Mouse (Mus musculus) embryo, embryonic 11.5 days (tissue): ENCODE measurements around the gene G3bp2.

Experiments used
- DNase-seq: peaks from one replicate; pipeline ENCODE4 v3.0.0-alpha.2; 2012; ENCODE audit warnings: low read depth, low spot score

G3bp2 gene

DNA sequence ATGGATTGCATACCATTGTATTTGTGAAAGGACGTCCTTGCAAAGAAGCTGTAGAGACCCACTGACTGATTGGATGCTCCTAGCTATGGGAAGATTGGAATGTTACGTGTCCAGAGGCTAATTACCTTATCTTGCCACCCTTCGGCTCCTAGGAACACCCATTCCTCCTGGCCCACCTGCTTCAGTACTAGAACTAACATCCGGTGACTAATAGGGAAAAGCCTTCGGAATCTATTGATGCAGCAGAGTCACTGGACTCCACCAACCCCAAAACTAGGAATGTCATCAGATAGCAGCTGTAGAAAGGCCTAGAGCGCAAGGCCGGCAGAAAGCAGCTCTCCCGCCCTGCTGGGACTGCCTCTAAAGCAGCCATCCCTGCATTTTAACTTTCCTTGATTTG lies 18.1 kb upstream of the G3bp2 start:
- no peak for DNase-seq

DNA sequence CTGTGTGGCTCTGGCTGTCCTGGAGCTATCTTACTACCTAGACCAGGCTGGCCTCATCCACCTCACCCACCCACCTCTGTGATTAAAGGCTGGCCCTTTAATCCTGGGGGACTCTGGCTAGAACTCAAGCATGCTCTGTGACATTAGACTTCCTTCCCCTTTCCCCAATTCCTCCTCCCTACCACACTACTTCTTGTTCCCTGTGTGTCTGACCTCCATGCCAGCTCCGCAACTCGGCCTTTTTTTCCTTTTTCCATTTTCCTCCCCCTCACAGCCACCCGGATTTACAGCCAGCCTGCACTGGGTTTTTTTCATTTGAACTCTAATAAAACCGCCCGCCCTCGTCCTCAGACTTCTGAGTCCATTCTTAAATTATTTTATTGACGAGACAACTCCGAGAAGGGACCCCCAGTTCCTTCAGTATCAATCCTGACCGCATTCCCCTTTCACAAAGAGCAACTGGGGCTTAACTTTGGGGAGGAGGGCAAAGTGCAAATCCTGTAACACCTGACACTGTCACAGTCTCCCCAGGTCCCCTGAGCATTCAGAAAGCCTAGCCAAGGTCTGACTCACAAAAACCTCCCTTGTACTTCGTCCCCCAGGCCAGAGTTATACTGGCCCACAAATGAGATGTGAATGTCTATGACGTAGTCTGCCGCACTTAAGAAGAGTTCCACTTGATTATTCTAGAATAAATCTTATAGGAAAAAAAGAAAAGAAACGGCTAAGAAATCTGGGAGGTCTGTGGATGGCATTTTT lies 15.0 kb upstream of the G3bp2 start:
- no peak for DNase-seq

DNA sequence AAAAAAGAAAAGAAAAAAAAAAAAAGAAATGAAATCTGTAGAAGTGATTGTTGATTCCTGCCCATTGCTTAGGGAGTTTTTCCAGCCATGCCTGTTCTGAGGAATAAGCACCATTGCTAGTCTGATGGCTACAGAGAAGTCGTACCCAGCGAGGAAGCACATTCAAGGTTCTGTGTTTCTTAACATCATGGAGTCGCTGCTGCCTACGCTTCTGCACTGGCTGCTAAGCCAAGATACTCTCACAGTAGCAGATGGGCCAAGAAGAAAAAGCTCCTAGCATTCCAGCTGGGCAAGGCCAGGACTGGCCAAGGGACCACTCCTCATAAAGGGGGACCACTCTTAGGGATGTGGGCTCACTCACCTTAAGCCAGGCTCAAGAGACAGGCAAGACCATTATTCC lies 14.3 kb upstream of the G3bp2 start:
- no peak for DNase-seq

DNA sequence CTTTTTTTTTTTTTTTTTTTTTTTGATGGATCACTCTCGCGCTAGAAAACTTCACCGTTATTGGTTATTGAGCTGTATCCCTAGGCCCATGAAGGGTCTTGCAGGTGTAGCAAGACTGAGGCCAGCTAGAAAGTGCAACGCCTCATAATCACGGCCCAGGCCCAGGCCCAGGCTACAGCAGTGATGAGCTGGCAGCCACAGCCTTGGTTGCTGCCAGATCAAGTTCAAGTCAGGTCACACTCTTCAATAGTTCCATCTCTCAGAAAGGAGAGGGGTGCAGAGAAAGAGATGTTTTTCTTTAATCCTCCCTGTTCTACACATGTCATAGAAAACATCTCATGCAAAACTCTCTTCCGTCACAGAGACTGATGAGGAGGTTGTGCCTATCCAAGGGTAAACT lies 13.3 kb upstream of the G3bp2 start:
- no peak for DNase-seq

DNA sequence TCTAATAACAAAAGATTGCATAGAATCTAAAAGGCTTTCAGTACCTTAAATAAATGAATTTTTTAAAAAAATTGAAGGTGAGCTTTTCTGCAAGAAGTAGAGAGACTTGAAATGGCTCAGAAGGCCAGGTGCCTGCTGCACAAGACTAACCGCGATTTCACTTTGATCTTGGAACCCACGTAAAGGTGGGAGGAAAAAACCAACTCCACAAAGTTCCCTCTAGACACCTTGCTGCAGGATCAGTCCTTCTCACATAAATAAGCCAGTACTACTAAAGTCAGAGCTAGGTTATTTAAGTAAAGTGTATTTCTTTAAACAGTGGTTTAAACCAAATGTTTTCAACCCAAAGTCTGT lies 10.5 kb upstream of the G3bp2 start:
- no peak for DNase-seq

DNA sequence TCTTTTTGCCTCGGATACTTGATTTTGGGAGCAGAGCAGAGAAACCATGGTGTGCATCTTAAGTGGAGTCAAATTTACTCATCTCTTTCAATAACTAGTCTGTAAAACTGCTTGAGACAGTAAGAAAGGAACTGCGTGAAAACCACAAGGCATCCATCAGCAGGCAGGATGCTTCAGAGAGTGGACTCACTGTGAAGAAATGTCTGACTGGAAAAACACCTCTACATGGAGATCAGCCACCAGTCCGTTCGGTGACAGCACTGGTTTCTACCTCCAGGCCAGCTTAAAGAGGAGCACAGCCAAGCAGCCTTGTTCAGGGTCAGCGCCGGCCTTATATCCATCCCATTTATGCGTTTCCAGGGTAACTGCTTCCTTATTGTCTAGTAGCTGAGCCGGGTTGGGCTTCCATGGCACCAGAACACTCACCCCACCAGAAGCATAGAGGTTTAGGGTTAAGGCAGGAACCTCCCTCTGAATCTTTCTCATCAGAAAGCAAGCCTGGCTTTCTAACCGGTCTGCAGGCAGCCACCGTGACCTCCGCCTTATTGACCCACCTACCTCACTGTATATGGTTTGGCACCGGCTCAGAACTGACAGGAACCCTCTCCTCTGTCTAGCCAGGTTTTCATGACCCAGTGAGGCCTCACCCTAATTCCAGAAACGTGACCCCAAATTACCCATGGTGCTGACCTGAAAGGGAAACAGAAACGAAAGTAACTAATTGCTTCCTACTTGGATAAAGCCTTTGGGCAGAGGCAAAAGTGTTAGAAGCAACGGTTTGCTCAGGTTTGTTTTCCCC lies 9.9 kb upstream of the G3bp2 start:
- DNase-seq: no peak

DNA sequence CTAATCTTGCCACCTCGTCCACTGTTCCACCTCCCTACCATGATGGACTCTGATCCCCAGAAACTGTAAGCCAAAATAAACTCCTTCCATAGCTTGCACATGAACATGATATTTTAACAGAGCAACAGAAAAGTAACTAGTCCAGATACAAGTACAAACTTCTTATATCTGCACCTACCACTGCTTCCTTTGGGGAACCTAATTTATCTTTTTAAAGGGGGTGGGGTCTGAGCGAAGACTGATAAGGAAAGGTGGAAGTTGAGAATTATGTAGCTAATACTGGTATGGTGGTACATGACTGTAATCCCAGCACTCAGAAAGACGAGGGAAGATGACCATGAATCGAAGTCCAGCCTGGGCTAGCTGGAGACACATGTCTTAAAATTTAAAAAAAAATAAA lies 4.0 kb upstream of the G3bp2 start:
- no peak for DNase-seq

DNA sequence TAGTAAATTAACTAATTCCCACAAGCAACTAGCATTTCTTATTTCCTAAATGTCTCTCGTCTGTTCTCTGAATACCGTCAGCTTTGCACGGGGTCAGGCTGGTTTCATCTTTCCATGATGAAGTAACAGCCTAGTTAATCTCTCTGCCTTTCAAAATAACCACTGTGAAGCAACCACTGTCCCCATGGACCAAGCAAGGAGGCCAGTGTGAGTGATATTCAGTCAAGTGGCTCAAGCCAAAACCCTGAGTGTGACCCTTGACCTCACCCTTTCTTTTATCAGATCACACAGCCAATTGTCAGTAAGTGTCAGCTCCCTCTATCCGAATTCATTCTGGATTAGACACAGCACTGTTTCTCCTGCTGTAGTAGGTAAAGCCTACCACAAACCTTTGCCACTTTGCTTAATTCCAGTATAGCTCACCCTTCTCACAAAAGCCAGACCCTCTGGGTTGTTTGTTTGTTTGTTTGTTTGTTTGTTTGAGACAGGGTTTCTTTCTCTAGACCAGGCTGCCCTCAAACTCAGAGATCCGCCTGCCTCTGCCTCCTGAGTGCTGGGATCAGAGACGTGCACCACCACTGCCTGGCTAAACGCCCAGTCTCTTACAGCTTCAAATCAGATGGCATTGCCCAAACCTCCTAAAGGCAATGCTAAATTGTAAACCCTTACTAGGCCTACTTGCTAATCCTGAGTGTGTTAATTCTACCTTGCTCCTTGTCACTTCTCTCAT lies 2.5 kb upstream of the G3bp2 start:
- no peak for DNase-seq

DNA sequence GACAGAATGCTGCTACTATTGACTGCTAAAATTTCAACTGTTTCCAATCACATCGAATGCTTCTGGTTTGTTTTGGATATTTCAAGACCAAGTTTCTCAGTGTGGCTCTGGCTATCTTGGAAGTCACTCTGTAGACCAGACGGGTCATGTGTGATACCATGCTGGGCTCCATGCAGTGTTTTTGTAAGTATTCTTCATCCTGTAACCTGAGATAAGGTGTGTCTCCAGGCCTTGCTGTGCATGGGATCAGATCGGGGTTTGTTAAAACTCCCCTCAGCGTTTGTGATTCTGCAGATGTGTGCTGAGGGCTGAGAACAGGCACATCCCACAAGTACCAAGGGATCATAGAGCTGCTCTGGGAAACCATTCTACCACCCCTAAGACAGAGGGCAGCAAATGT lies 1.7 kb upstream of the G3bp2 start:
- no peak for DNase-seq

DNA sequence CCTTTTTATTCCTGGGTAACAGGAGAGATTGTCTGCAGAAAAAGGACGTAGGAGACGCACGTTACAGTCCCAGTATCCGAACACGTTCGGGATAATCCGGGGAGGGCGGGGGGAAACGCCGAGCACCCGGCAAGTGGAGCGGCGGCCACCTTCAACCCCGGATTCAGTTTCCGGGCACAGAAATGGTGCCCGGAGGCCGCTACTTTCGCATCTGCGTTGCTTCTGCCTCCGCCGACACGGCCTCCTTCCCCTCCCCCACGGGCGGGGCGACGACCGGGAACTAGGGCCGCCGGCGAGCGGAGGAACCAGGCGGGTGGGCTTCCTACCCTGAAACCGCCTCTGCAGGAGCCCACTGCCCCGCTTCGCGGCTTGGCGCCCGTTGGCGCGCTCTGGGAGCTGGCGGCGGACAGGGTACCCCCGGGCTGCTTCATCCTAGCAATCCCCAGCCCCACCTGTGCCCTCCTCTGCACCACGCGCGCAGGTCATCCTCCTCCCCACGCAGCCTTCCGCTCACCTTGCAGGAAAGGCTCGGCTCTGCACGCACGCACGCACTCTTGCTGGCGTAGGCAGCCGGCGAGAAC lies 608 bp downstream of the G3bp2 start:
- DNase-seq: peak; percentile 36

DNA sequence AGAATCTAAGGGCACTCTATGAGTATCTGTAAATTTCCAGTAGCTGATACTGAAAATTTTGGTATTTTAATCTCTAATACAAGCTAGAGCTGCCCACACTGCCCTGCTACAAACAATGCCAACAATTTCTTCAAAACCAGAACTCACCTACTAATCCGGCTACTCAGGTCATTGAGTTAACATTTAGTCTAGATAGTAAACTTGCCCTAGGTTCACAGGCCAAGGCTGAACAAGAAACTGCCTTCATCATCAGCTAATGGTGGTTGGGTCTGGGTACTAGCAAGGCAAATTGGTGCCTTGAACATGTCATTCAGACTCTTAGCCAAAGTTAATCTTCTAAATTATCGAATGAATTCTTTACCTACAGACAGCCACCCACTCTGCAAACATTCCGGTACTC lies 2.2 kb downstream of the G3bp2 start:
- no peak for DNase-seq

DNA sequence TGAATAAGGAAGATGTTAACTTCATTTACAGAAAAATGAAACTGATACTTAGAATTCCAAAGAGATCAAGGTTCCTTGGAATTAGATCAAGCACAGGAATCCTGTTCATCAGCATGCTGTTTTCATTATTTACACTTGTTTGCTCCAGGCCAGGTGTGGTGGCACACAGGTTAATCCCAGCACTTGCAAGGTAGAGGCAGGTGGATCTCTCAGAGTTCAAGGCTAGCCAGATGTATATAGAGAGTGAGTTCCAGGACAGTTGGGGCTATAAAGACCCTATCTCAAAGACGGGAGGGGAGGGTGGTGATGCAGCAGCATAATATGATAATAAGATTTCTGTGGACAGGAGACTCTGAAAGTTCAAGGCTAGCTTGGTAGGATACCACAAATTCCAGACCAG lies 3.1 kb downstream of the G3bp2 start:
- DNase-seq: no peak

DNA sequence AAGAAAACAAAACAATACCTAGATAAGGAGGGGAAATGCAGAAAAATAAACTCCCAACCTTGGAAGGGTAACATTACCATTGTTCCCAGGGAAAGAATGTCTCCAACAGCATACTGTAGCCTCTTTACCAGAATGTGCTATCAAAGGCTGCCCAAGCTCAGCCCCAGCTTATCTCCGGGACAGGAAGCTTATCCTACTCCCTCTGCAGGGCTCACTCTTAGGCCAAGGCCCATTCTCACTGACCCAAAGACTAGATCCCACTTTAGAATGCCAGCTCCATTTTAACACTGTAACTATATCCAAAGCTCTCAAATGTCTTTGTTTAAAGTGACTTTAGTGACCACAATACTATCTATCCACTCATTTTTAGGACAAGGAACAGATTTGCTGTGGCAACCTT lies 4.2 kb downstream of the G3bp2 start:
- no peak for DNase-seq

DNA sequence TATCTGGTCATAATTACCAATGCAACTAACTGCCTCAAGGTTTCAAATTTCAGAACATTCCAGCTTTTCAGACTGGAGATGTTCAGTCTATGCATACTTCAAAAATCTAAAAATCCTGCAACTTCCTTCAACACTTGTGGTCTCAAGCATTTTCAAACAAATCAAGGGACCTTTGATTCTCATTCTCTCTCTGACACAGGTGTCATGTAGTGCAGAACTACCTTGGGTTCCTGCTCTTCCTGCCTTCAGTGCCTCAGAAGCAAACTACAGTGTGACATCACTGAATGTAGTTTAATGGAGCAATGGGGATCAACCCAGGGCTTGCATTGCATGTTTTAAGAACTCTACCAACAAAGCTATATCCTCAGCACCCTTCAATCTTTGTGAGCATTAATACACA lies 4.8 kb downstream of the G3bp2 start:
- no peak for DNase-seq

DNA sequence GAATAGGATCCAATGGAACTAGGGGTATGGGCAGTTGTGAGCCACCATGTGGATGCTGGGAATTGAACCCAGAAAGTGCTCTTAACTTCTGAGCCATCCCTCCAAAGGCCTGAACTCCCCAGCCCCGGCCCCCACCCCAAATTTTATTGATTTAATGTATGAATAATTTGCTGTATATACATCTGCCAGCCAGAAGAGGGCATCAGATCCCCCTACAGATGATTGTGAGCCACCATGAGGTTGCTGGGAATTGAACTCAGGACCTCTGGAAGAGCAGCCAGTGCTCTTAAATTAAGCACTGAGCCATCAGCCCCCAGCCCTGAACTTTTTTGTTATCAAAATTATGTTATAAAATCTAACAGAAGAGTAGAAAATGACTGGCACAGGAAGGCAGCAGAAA lies 7.2 kb downstream of the G3bp2 start:
- no peak for DNase-seq

DNA sequence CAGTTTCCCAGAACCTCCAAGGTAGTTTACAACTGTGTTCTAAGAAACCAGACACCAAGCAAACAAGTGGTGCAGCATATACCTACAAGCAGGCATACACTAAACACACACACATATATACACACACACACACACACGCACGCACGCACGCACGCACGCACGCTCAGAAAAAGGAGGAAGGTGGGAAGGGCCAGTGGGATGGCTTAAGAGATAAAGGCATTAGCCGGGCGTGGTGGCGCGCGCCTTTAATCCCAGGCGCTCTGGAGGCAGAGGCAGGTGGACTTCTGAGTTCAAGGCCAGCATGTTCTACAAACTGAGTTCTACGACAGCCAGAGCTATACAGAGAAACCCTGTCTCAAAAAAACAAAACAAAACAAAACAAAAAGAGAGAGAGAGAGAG lies 9.5 kb downstream of the G3bp2 start:
- no peak for DNase-seq

DNA sequence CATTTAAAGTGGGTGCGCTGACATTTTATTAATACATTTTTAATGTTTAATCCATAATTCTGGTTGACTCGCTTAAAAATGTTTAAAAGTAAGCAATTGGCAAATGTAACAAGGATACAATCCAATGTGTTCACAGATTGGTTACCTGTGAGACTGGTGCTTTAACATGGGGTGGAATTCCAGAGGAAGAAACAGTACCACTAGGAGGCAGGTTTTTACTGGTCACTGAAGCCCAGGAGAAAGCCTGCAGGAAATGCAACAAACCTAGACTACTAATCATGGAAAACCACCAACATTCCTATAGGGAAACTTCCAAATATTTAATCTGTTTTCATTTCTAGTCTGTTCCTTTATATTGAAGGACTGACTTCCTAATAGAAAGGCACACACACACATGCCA lies 20.3 kb downstream of the G3bp2 start:
- no peak for DNase-seq

DNA sequence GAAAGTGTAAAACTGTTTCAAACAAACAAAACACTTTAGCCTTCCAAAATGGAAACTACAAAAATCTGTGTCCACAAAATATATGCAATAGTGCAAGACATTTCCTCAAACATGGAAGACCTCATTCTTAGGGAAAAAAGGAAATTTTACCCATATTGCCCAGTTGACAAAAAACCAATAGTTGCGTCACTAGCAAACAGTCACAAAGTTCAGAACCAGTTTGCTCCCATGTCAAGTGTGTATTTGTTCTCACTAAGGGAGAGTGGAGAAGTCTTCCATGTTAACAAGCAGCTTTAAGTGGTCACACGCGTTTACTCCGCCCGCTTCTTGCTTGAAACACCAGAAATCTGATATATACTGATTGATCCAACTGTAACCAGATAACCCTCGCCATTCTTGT lies 30.7 kb downstream of the G3bp2 start:
- no peak for DNase-seq

DNA sequence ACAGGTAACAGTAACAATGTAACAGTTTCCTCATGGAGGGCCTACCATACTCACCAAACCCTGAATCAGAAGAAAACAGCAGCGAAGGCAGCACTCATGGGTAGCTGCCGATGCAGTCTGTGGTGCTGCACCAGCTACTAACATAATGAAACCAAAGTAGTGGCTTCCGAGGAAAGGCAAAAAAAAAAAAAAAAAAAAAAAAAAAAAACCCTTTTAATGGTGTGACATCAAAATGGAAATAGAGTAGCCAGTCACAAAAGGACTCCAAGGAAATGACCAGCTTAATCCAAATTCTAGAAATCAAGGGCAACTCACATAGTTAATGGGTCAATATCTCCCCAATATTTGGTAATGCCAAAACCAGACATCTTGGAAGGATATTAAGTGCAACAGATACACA lies 33.1 kb downstream of the G3bp2 start:
- no peak for DNase-seq

DNA sequence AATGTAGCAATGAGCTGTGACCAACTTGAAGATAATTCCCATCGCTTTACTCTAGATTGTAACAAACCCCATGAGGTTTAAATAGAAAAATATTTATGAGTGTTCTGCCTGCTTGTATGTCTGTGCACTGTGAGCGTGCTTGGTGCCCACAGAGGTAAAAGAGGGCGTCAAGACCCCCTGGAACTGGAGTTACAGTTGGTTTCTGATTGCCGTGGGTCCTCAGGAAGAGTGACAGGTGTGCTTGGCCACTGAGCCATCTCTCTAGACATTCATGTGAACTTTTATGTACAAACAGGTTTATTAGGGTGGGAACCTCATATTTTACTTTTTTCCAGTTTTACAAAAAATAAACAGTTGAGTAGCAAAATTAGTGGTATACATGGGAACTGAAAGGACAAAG lies 39.7 kb downstream of the G3bp2 start, which contains the start of gene Cdkl2:
Cdkl2 (minus strand) TSS at position 101 of the 400 bp plus-strand sequence.
- no peak for DNase-seq

DNA sequence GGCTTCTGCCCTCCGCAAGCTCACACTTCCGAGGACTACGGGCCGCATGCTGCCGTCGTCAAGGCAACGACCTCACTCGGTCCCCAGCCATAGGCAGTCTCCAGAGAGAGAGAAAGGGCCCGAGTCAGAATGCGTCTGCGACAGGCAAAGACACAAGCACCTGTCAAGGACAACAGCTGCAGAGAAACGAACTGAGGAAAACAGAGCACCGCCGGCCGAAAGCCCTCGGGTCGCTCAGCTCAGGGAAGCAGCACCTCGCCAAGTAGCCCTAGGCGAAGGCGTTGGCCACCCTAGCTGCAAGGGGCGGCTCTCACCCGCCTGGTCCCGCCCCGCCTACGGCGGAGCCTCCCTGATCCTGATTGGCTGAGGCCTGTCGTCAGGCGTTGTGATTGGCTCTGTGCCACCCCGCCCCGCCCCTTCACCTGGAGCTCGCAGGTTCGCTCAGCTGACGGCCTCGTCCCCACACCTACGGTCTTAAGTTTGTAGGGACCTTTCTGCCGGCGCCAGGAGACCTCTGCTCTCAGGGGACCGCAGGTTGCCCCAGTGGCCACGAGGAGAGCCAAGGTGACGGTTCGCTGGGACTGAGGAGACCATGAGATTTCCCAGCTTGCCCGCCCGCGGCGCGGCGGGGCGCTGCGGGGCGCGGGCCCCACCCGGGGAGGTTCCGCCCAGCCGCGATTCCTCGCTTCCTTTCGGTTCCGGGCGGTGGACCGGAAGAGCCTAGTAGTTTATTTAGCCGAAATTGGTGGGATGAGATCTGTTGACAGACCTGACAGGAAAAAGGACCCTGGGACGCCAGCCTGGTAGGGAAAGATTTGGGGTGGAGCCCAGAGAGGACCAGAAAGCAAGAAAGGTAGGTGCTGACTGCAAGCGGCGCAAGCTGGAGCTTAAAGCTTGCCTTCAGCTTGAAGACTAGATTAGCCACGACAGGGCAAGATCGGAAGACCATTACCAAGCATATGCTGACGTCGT lies 40.9 kb downstream of the G3bp2 start:
- DNase-seq: peak; percentile 76
